Mouse (Mus musculus) heart, adult 2 months (tissue): ENCODE results near the gene Cdca7.

Source experiments
- CTCF ChIP-seq: fragments of 200-600 bp; IDR thresholded peaks from 2 replicates; pipeline ENCODE4 v1.8.1; 2022; ENCODE audit warnings: antibody characterized with exemption, mild to moderate bottlenecking, moderate library complexity
- EP300 ChIP-seq: fragments of 200-500 bp; IDR thresholded peaks from 2 replicates; pipeline ENCODE4 v1.6.1; 2011; ENCODE audit warnings: low read depth, low read length, control low read depth; ENCODE audit not compliant: insufficient read depth
- POLR2A ChIP-seq: fragments of 200-500 bp; IDR thresholded peaks from 2 replicates; pipeline ENCODE4 v1.6.1; 2011; ENCODE audit warnings: mild to moderate bottlenecking, low read depth, low read length, control low read depth; ENCODE audit not compliant: insufficient read depth

- no peak for TF ChIP-seq CTCF
- TF ChIP-seq POLR2A = no peak
- no peak for TF ChIP-seq EP300
Measured at GRCm38 (mm10) chr2:72535889-72536288, 59.9 kb downstream of the Cdca7 start.
